Mouse (Mus musculus) olfactory bulb, adult 2 months (tissue): ENCODE data around the gene Tmem100.

Source experiments
- CTCF ChIP-seq: fragments of 200-500 bp; IDR thresholded peaks from 2 replicates; pipeline ENCODE4 v1.5.1; 2012; ENCODE audit warnings: low read depth, mild to moderate bottlenecking, low read length, moderate library complexity; ENCODE audit not compliant: insufficient read depth
- POLR2A ChIP-seq: fragments of 200-500 bp; IDR thresholded peaks from 2 replicates; pipeline ENCODE4 v1.6.1; 2012; ENCODE audit warnings: mild to moderate bottlenecking, low read depth, low read length, moderate library complexity; ENCODE audit not compliant: insufficient read depth

DNA sequence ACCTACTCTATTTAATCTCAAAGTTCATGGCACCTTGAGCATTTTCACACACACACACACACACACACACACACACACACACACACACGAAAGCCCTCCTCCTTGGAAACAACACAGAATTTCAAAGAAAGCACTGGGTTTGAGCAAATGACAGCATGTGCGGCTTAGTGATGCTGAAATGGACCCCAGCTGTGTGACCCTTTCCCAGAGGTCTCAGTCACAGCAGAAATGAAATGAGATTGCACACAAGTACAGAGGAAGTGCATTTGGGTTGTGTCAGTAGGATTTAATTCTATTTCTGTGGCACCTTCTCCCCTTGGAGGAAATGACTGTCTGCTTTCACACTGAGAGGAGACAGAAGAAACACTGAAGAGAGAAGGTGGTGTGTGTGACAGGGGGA, 26.9 kb downstream of the Tmem100 start:
- TF ChIP-seq POLR2A (no peak), CTCF (no peak)
